Mouse (Mus musculus): Measurements from ENCODE around the gene Ttll4. TPM values are rescaled to one million over a fixed set of nuclear protein-coding genes. Genes with fewer than 3 reads are reported as not detected.
A peak's percentile ranks its signal among the peaks of the same experiment; 100 is the strongest.

Gene Ttll4
- 16.3 and 19.1 TPM in 2 replicates for polyA plus RNA-seq (2015; fragmentation: Nextera tagmentation; extraction: Ambion mirVana)

- WGBS: under 1% methylated on average over 45 of the region's 66 CpGs
- Histone ChIP-seq H3K4me3 (peak within 1 kb of the TSS; percentile 87), H3K9me3 (no peaks in the 10 kb centered on the region), H3K36me3 (no peaks in the 10 kb centered on the region; the same call in 1 of the 2 replicates), H3K4me2 (replicated peaks) (peak within 1 kb of the TSS; percentile 70), H3K9ac (peak within 1 kb of the TSS; percentile 86), H3K4me1 (peaks cover 13% of the 10 kb centered on the region), H3K27me3 (no peaks in the 10 kb centered on the region), H3K27ac (peak within 1 kb of the TSS; percentile 86)
- peak; percentile 99 for ATAC-seq (ENCODE audit: low FRiP score, low read depth)
These were observed at the start of gene Ttll4 for GRCm38 (mm10) chr1:74661448-74662195. Gene Ttll4 (plus strand): TSS chr1:74661745.

- Histone ChIP-seq H3K27ac (no peak overlapping the region), H3K9ac (no peak overlapping the region), H3K4me1 (no peaks in the 10 kb centered on the region), H3K9me3 (no peaks in the 10 kb centered on the region), H3K4me3 (no peak overlapping the region), H3K4me2 (replicated peaks) (no peak overlapping the region), H3K27me3 (no peaks in the 10 kb centered on the region), H3K36me3 (peaks cover 50% of the 10 kb centered on the region)
- WGBS: 100% methylated on average over 1 of the region's 1 CpGs
- no peak for ATAC-seq (ENCODE audit: low FRiP score, low read depth)
These were observed 37.4 kb upstream of the Ttll4 start for GRCm38 (mm10) chr1:74624183-74624582.

GRCm38 (mm10) chr1:74626076-74626475 is 35.5 kb upstream of the Ttll4 start:
- Histone ChIP-seq H3K9ac (no peak overlapping the region), H3K27ac (no peak overlapping the region), H3K4me3 (no peak overlapping the region), H3K27me3 (no peaks in the 10 kb centered on the region), H3K9me3 (no peaks in the 10 kb centered on the region), H3K4me2 (replicated peaks) (no peak overlapping the region), H3K36me3 (peaks cover 53% of the 10 kb centered on the region), H3K4me1 (no peaks in the 10 kb centered on the region)
- no peak for ATAC-seq (ENCODE audit: low FRiP score, low read depth)
- WGBS: 81% methylated on average over 4 of the region's 4 CpGs

- WGBS: 46% methylated on average over 7 of the region's 7 CpGs
- Histone ChIP-seq H3K9ac (no peak overlapping the region), H3K4me2 (replicated peaks) (no peak overlapping the region)
These were observed 33.5 kb upstream of the Ttll4 start for GRCm38 (mm10) chr1:74628001-74628400.

GRCm38 (mm10) chr1:74632734-74633133 is 28.8 kb upstream of the Ttll4 start:
- Histone ChIP-seq H3K9me3 (no peaks in the 10 kb centered on the region), H3K27ac (no peak overlapping the region), H3K36me3 (peaks cover 40% of the 10 kb centered on the region), H3K4me2 (replicated peaks) (no peak overlapping the region), H3K4me3 (no peak overlapping the region), H3K9ac (no peak overlapping the region), H3K4me1 (no peaks in the 10 kb centered on the region), H3K27me3 (no peaks in the 10 kb centered on the region)
- WGBS: 84% methylated on average over 4 of the region's 4 CpGs
- ATAC-seq (ENCODE audit: low FRiP score, low read depth): no peak

More at GRCm38 (mm10) chr1:74628001-74628400, 33.5 kb upstream of the Ttll4 start:
- Histone ChIP-seq H3K9me3 (no peaks in the 10 kb centered on the region), H3K4me1 (no peaks in the 10 kb centered on the region), H3K27me3 (no peaks in the 10 kb centered on the region), H3K4me3 (no peak overlapping the region), H3K36me3 (peaks cover 42% of the 10 kb centered on the region), H3K27ac (no peak overlapping the region)
- no peak for ATAC-seq (ENCODE audit: low FRiP score, low read depth)

GRCm38 (mm10) chr1:74643524-74643923 is 18.0 kb upstream of the Ttll4 start:
- WGBS: 83% methylated on average over 2 of the region's 2 CpGs
- H3K27me3 ChIP-seq: no peaks in the 10 kb centered on the region
- no peak overlapping the region for H3K27ac ChIP-seq
- H3K4me3 ChIP-seq: no peak overlapping the region
- no peak overlapping the region for H3K9ac ChIP-seq
- H3K4me2 ChIP-seq (replicated peaks): no peak overlapping the region
- H3K9me3 ChIP-seq: no peaks in the 10 kb centered on the region
- ATAC-seq (ENCODE audit: low FRiP score, low read depth): no peak
- no peaks in the 10 kb centered on the region for H3K4me1 ChIP-seq
- H3K36me3 ChIP-seq: no peaks in the 10 kb centered on the region

GRCm38 (mm10) chr1:74643926-74644325 is 17.6 kb upstream of the Ttll4 start:
- H3K4me1 ChIP-seq: no peaks in the 10 kb centered on the region
- ATAC-seq (ENCODE audit: low FRiP score, low read depth): no peak
- H3K27ac ChIP-seq: no peak overlapping the region
- H3K4me3 ChIP-seq: no peak overlapping the region
- H3K9me3 ChIP-seq: no peaks in the 10 kb centered on the region
- no peaks in the 10 kb centered on the region for H3K36me3 ChIP-seq
- no peak overlapping the region for H3K9ac ChIP-seq
- H3K27me3 ChIP-seq: no peaks in the 10 kb centered on the region
- H3K4me2 ChIP-seq (replicated peaks): no peak overlapping the region

GRCm38 (mm10) chr1:74662253-74662865 is 814 bp downstream of the Ttll4 start:
- ATAC-seq (ENCODE audit: low FRiP score, low read depth): no peak
- 3% methylated on average over 13 of the region's 13 CpGs for WGBS

GRCm38 (mm10) chr1:74665153-74665552 is 3.6 kb downstream of the Ttll4 start:
- no peaks in the 10 kb centered on the region for H3K27me3 ChIP-seq
- H3K4me3 ChIP-seq: no peak overlapping the region
- H3K9ac ChIP-seq: no peak overlapping the region
- H3K9me3 ChIP-seq: no peaks in the 10 kb centered on the region
- no peaks in the 10 kb centered on the region; the same call in 1 of the 2 replicates for H3K36me3 ChIP-seq
- no peak overlapping the region for H3K27ac ChIP-seq
- WGBS: 69% methylated on average over 6 of the region's 6 CpGs
- peaks cover 13% of the 10 kb centered on the region for H3K4me1 ChIP-seq
- no peak for ATAC-seq (ENCODE audit: low FRiP score, low read depth)
- no peak overlapping the region for H3K4me2 ChIP-seq (replicated peaks)

More at GRCm38 (mm10) chr1:74662253-74662865, 814 bp downstream of the Ttll4 start:
- Histone ChIP-seq H3K4me3 (peak overlapping the region; percentile 87), H3K27me3 (no peaks in the 10 kb centered on the region), H3K4me2 (replicated peaks) (peak overlapping the region; percentile 70), H3K9me3 (no peaks in the 10 kb centered on the region), H3K36me3 (no peaks in the 10 kb centered on the region; the same call in 1 of the 2 replicates), H3K9ac (peak overlapping the region; percentile 86), H3K27ac (peak overlapping the region; percentile 86), H3K4me1 (peaks cover 13% of the 10 kb centered on the region)

GRCm38 (mm10) chr1:74668371-74668770 is 6.8 kb downstream of the Ttll4 start:
- Histone ChIP-seq H3K4me2 (replicated peaks) (no peak overlapping the region), H3K36me3 (peaks cover 15% of the 10 kb centered on the region), H3K27ac (no peak overlapping the region), H3K9me3 (no peaks in the 10 kb centered on the region), H3K4me1 (0 out of 2 replicates have a peak, but pooled peaks cover 3% of the 10 kb centered on the region), H3K9ac (no peak overlapping the region), H3K4me3 (no peak overlapping the region), H3K27me3 (no peaks in the 10 kb centered on the region)
- 87% methylated on average over 3 of the region's 3 CpGs for WGBS
- no peak for ATAC-seq (ENCODE audit: low FRiP score, low read depth)

GRCm38 (mm10) chr1:74672731-74673130 is 11.2 kb downstream of the Ttll4 start:
- H3K4me2 ChIP-seq (replicated peaks): no peak overlapping the region
- no peak overlapping the region for H3K9ac ChIP-seq
- H3K4me1 ChIP-seq: no peaks in the 10 kb centered on the region
- no peaks in the 10 kb centered on the region for H3K9me3 ChIP-seq
- no peak overlapping the region for H3K4me3 ChIP-seq
- H3K27me3 ChIP-seq: no peaks in the 10 kb centered on the region
- ATAC-seq (ENCODE audit: low FRiP score, low read depth): no peak
- no peak overlapping the region for H3K27ac ChIP-seq
- 82% methylated on average over 7 of the region's 7 CpGs for WGBS
- H3K36me3 ChIP-seq: peaks cover 35% of the 10 kb centered on the region

- Histone ChIP-seq H3K9ac (no peak overlapping the region), H3K9me3 (no peaks in the 10 kb centered on the region), H3K4me3 (no peak overlapping the region), H3K27me3 (no peaks in the 10 kb centered on the region), H3K36me3 (peaks cover 68% of the 10 kb centered on the region), H3K4me1 (no peaks in the 10 kb centered on the region), H3K27ac (no peak overlapping the region), H3K4me2 (replicated peaks) (no peak overlapping the region)
- WGBS: 79% methylated on average over 3 of the region's 3 CpGs
- no peak for ATAC-seq (ENCODE audit: low FRiP score, low read depth)
These were observed 15.3 kb downstream of the Ttll4 start for GRCm38 (mm10) chr1:74676863-74677262.
